Mouse (Mus musculus): ENCODE results near the gene Ctsd. TPM values are rescaled to one million over a fixed set of nuclear protein-coding genes. Genes with fewer than 3 reads are reported as not detected.
A peak's percentile ranks its signal among the peaks of the same experiment; 100 is the strongest.

Ctsd gene
- polyA plus RNA-seq, 1 experiment, result 1,739 TPM

DNA sequence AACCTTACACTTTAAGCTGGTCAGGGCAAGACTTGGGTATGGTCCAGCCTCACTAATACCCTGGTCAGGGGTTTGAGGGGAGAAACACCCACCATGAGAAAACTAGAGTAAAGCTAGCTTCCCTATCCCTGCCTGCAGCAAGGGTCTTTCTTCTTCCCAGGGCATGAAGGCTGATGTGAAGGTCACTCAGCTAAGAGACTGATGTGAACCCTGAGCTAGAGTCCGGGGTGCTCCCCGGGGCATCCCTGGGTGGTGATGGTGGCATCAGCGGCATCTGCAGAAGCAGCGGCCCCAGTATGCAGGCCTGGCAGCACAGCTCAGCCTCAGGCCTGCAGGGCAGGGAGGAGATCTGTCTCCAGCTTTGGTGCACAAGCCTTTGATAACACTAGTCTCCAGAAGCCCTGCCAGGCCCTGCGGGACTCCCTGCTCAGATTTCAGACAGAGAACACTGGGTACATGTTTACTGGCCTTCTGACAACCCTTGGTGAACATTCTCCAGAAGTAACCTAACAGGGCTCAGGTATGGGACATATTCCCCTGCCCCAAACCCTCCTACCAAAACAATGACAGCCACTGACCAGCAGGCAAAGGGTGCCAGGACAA, 13.3 kb downstream of the Ctsd start:
- peak; percentile 51 for DNase-seq (ENCODE audit: low read depth)

GRCm38 (mm10) chr7:142373641-142374412, 14.0 kb downstream of the Ctsd start, which contains the start of gene Ifitm10:
Gene Ifitm10 (minus strand): TSS chr7:142373753.
- DNase-seq (ENCODE audit: low read depth), result no peak

DNA sequence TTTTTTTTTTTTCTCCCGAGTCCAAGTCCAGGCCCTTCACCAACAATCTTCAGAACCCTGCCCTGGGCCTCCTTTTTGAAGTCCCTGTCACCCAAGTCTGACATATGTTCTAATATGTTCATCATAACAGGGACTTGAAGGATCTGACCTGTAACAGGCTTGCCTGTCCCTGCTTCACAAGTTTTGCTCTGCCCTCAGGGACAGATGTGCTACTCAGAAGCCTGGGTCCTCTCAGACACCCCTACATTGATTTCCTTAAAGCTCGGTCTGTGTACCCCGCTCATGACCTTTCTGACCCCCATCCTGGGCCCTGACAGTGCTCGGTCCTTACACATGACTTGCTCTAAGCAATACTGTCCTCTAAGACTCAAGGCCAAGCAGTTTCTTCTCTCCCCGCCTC, 14.8 kb downstream of the Ctsd start:
- DNase-seq (ENCODE audit: low read depth), result no peak

GRCm38 (mm10) chr7:142371768-142372661, 15.8 kb downstream of the Ctsd start:
- DNase-seq (ENCODE audit: low read depth), result no peak

DNA sequence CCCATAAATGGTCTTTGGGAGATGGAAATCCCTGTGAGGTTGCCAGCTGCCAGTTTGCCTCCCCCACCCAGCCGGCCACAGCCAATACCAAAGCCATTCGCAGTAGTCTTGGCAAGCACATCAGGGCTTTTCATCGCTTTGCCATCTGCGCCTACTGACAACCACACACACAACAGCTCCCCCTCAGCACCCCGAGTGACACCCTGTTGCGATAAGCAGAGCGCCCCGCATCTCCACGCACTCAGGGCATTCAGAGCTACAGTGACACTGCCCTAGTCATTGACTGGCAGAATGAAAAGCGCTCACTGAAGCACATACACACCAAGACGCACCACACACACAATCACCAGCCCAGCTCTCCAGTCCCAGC, 16.5 kb downstream of the Ctsd start:
- DNase-seq (ENCODE audit: low read depth), result no peak

GRCm38 (mm10) chr7:142370937-142371336, 16.9 kb downstream of the Ctsd start:
- DNase-seq (ENCODE audit: low read depth), result no peak

DNA sequence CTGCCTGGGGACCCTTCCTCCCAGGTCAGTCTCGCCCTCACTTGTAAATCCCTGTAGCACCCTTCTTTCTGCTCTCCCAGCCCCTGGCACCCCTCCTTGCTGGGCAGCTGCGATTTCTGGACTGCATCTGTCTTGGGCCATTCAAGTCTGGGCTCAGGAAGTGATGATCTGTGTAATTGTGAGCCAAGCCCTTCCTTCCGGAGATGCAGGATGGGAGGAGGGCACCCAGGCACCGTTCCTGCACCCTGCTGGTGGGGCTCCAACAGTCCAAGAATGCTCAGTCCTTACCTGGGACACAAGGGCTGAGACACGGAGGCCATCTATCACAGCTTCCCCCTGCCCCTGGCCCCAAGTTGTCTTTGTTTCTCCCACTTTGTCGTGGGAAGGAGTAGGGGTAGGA, 18.0 kb downstream of the Ctsd start:
- DNase-seq (ENCODE audit: low read depth), result no peak

DNA sequence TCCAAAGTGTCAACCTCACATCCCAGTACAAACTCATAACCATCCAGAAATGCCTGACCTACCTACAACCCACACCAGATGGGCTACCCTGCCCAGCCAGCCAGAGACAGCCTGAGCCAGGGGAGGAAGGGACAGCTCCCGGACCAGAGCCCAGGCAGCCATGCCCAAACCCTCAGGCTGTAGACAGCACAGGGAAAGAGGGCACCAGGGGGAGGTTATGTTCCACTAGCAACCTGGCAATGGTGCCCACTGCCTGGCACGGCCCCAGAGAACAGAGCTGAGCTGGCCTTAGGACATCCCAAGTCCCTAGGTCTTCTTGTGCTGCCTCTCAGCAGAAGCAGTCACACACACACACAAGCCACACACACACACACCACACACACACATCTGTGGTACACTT, 19.0 kb downstream of the Ctsd start:
- no peak for DNase-seq (ENCODE audit: low read depth)

DNA sequence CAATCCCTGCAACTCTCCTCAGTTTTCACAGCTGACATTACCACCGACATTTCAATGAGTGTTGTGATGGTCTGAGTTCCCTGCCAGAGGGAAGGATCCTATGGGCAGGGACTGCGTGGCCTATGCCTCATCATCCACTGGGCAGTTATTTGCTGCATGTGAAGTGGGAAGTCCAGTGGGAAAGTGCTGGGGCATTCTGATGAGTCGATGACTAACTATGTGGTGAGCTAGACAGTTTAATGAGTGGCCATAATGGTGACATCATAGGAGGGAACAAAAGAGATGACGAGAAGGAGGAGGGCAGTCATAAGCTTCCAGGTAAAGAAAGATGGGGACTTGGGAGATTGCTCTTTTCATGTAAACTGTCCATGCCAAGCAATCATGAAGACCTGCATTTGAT, 24.7 kb downstream of the Ctsd start:
- DNase-seq (ENCODE audit: low read depth), result no peak

DNA sequence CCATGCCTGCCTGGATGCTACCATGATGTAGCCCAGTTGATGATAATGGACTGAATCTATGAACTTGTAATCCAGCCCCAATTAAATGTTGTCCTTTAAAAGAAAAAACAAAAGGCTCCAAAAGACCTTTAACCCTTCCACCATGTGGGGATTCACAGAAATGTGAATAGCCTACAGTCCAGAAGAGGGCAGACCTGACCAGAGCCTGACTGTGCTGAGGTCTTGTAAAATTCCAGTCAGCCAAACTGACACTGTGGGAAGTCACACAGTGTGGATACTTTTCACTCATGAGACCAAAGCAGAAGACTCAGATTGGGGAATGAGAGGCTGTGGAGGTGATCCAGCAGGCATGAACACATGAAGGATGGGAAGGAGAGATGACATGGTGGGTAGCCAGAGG, 27.1 kb downstream of the Ctsd start:
- DNase-seq (ENCODE audit: low read depth), result no peak

GRCm38 (mm10) chr7:142359129-142359528, 28.7 kb downstream of the Ctsd start:
- no peak for DNase-seq (ENCODE audit: low read depth)

- DNase-seq (ENCODE audit: low read depth), result no peak
Observed at GRCm38 (mm10) chr7:142357566-142357965, 30.3 kb downstream of the Ctsd start.

- no peak for DNase-seq (ENCODE audit: low read depth)
Observed at GRCm38 (mm10) chr7:142354661-142355233, 33.1 kb downstream of the Ctsd start.

GRCm38 (mm10) chr7:142353854-142354253, 34.0 kb downstream of the Ctsd start:
- DNase-seq (ENCODE audit: low read depth), result no peak

DNA sequence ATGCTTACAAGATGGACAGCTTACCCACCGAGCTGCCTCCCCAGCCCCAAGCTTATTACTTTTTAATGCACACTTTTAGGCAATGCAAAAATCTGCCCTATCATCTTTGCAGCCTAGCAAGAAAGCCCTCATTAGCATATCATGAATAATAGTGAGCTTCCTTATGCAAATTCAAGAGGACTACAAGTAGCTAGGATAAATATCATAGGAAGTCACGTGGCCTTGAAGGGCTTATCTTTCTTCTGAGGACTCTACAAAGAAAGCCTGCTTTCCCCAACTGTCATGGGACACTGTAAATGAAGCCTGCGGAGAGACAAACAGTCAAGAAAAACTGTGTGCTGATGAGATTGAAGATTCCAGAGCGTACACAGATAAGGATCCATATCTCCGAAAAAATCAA, 36.3 kb downstream of the Ctsd start:
- DNase-seq (ENCODE audit: low read depth), result no peak

- DNase-seq (ENCODE audit: low read depth), result no peak
Observed at GRCm38 (mm10) chr7:142349308-142349961, 38.4 kb downstream of the Ctsd start.

- DNase-seq (ENCODE audit: low read depth), result no peak
Observed at GRCm38 (mm10) chr7:142347542-142347941, 40.3 kb downstream of the Ctsd start.

GRCm38 (mm10) chr7:142342247-142342640, 45.6 kb downstream of the Ctsd start:
- no peak for DNase-seq (ENCODE audit: low read depth)

GRCm38 (mm10) chr7:142341564-142342246, 46.1 kb downstream of the Ctsd start:
- peak; percentile 86 for DNase-seq (ENCODE audit: low read depth)

GRCm38 (mm10) chr7:142340269-142340970, 47.4 kb downstream of the Ctsd start:
- DNase-seq (ENCODE audit: low read depth), result no peak
